Mouse (Mus musculus) limb, embryonic 12.5 days (tissue): ENCODE data around the gene 5330417C22Rik. TPM values are rescaled to one million over a fixed set of nuclear protein-coding genes. Genes with fewer than 3 reads are reported as not detected.
"Not testable (repeated sequence)": the region's sequence is repeated elsewhere in the genome, so short reads cannot be mapped to it uniquely, and the experiment has no call there.

Experiments
- ATAC-seq: fragments of 200-750 bp; cut with Nextera tagmentation; 2 replicates; pipeline ENCODE4 v1.8.0; 2017; ENCODE audit warnings: low read depth, moderate TSS enrichment; ENCODE audit not compliant: insufficient number of reproducible peaks, insufficient read depth, low FRiP score, low TSS enrichment
- H3K27ac ChIP-seq: fragments of 300-500 bp; sonication (generic); 2 replicates; pipeline ENCODE4 v1.5.1; 2016; ENCODE audit warnings: mild to moderate bottlenecking, moderate library complexity
- H3K27me3 ChIP-seq: fragments of 300-500 bp; sonication (generic); 2 replicates; pipeline ENCODE4 v1.6.1; 2016; ENCODE audit warnings: mild to moderate bottlenecking, moderate library complexity
- H3K36me3 ChIP-seq: fragments of 300-500 bp; sonication (generic); 2 replicates; pipeline ENCODE4 v1.6.1; 2016; ENCODE audit warnings: mild to moderate bottlenecking, moderate library complexity
- H3K4me1 ChIP-seq: fragments of 300-500 bp; sonication (generic); replicated peaks from 2 replicates; pipeline ENCODE4 v1.6.1; 2016
- H3K4me2 ChIP-seq: fragments of 300-500 bp; sonication (generic); 2 replicates; pipeline ENCODE4 v1.6.1; 2016; ENCODE audit warnings: mild to moderate bottlenecking, moderate library complexity
- H3K4me3 ChIP-seq: fragments of 300-500 bp; sonication (generic); replicated peaks from 2 replicates; pipeline ENCODE4 v1.5.1; 2016; ENCODE audit warnings: mild to moderate bottlenecking
- H3K9ac ChIP-seq: fragments of 300-500 bp; sonication (generic); replicated peaks from 2 replicates; pipeline ENCODE4 v1.6.1; 2016; ENCODE audit warnings: mild to moderate bottlenecking, moderate library complexity
- H3K9me3 ChIP-seq: fragments of 300-500 bp; sonication (generic); 2 replicates; pipeline ENCODE4 v1.6.1; 2016; ENCODE audit warnings: mild to moderate bottlenecking, moderate library complexity
- WGBS: fragments of 180-500 bp; shearing (Covaris S2); methylation state at CpG from one replicate; pipeline ENCODE4 v1.1.7; 2016; 5-methylcytosine and 5-hydroxymethylcytosine counted together
- polyA plus RNA-seq: library from polyadenylated mRNA; unstranded; fragments of >200 nt; fragmentation: Nextera tagmentation; extraction: Ambion mirVana; gene quantifications from 2 replicates; pipeline ENCODE4 v1.2.1, GENCODE M21; 2016

5330417C22Rik gene
- polyA plus RNA-seq: 0.21 and 0.29 TPM in 2 replicates

DNA sequence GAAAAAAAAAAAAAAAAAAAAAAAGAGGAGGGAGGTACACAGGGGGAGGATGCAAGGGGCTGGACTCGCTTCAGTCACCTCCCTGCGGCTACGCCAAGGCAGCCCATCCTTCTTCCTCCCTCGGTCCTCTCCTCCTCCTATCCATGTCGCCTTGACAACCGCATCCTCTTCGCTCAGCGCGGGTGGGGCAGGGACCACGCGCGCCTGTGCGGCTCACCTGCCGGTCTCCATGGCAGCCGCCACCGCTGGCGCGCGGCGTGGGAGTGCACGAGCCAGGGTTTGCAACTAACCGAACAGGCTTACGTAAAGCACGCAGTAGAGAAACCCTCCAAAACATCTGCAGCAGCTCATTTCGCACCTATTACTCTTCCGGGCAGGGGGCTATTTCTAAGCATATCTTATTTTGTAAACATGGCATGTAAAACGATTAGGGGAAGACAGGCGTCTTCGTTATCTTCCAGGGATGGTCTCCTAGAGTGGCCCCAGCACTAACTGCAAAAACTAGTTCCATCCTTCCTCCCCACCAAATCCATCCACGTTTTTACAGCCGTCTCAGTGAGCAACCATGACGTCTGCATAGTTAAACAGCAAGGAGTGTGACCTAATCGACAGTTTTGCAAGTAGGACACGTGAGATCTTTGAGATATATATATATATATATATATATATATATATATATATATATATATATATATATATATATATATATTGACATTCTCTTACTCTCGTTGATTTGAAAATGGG lies at the start of gene 5330417C22Rik:
Gene 5330417C22Rik, minus strand, starts transcription at position 20 of the 744 bp plus-strand sequence.
- Histone ChIP-seq H3K4me3 (peak within 1 kb of the TSS; percentile 50), H3K4me2 (peak within 1 kb of the TSS; percentile 92), H3K9me3 (no peaks in the 10 kb centered on the region), H3K4me1 (peaks cover 10% of the 10 kb centered on the region), H3K36me3 (no peaks in the 10 kb centered on the region), H3K27me3 (peaks cover 28% of the 10 kb centered on the region), H3K9ac (no peak within 1 kb of the TSS; the same call in 1 of the 2 replicates), H3K27ac (no peak within 1 kb of the TSS)
- 1% methylated on average over 35 of the region's 35 CpGs for WGBS
- peak; percentile 63; the same call in 1 of the 2 replicates for ATAC-seq

DNA sequence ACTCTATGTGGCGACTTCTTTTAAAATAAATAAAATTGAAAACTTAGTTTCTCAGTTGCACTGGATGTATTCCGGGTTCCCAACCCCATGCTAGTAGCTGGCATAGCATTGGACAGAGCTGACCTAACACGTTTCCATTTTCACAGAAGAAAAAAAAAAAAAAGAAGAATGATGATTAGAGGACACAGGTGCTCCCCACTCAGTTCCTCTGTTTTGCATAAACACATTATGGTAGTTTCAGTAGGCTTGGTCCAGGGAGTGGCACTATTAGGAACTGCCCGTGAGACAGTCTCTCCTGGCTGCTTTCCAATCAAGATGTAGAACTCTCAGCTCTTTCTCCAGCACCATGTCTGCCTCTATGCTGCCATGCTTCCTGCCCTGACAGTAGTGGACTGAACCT lies 48.2 kb upstream of the 5330417C22Rik start:
- WGBS: 82% methylated on average over 4 of the region's 4 CpGs
- ATAC-seq: no peak
- no peak overlapping the region for H3K4me3 ChIP-seq

DNA sequence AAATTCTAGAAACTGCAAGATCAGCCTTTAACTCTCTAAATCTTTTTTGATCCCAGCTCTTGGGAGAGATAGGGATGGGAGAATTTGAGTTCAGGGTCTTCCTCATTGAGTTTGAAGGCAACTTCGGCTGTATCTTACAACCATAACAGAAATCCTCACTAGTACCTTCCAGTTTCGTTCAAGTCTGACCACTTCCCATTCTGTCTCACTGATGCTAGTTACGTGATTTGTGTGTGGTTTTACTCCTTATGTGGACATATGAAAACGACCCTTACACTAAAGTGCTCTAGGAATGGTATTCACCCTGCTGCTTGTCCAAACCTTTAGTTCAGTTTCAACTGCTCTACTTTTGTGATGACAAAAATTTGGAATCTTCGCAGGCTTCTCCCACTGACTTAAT lies 37.7 kb upstream of the 5330417C22Rik start:
- H3K4me1 ChIP-seq: peaks cover 10% of the 10 kb centered on the region
- no peak for ATAC-seq
- 93% methylated on average over 5 of the region's 5 CpGs for WGBS
- H3K4me3 ChIP-seq: no peak overlapping the region
- H3K36me3 ChIP-seq: peaks cover 20% of the 10 kb centered on the region
- no peaks in the 10 kb centered on the region for H3K27me3 ChIP-seq
- no peak overlapping the region for H3K9ac ChIP-seq
- H3K27ac ChIP-seq: no peak overlapping the region
- no peaks in the 10 kb centered on the region for H3K9me3 ChIP-seq
- no peak overlapping the region for H3K4me2 ChIP-seq

More for the DNA sequence above, 48.2 kb upstream of the 5330417C22Rik start:
- no peak overlapping the region for H3K9ac ChIP-seq
- H3K27ac ChIP-seq: no peak overlapping the region
- H3K36me3 ChIP-seq: peaks cover 10% of the 10 kb centered on the region
- no peaks in the 10 kb centered on the region for H3K9me3 ChIP-seq
- H3K4me2 ChIP-seq: no peak overlapping the region
- H3K4me1 ChIP-seq: no peaks in the 10 kb centered on the region
- H3K27me3 ChIP-seq: no peaks in the 10 kb centered on the region

- 50% methylated on average over 18 of the region's 18 CpGs for WGBS
- Histone ChIP-seq H3K4me3 (peak overlapping the region; percentile 66), H3K27me3 (no peaks in the 10 kb centered on the region), H3K9me3 (no peaks in the 10 kb centered on the region), H3K4me2 (peak overlapping the region; percentile 81), H3K27ac (peak overlapping the region; percentile 53; the same call in 1 of the 2 replicates), H3K4me1 (peaks cover 10% of the 10 kb centered on the region), H3K9ac (peak overlapping the region; percentile 76), H3K36me3 (0 out of 2 replicates have a peak, but pooled peaks cover 6% of the 10 kb centered on the region)
- no peak for ATAC-seq
Measured at GRCm38 (mm10) chr3:108572309-108573010, 36.1 kb upstream of the 5330417C22Rik start.

DNA sequence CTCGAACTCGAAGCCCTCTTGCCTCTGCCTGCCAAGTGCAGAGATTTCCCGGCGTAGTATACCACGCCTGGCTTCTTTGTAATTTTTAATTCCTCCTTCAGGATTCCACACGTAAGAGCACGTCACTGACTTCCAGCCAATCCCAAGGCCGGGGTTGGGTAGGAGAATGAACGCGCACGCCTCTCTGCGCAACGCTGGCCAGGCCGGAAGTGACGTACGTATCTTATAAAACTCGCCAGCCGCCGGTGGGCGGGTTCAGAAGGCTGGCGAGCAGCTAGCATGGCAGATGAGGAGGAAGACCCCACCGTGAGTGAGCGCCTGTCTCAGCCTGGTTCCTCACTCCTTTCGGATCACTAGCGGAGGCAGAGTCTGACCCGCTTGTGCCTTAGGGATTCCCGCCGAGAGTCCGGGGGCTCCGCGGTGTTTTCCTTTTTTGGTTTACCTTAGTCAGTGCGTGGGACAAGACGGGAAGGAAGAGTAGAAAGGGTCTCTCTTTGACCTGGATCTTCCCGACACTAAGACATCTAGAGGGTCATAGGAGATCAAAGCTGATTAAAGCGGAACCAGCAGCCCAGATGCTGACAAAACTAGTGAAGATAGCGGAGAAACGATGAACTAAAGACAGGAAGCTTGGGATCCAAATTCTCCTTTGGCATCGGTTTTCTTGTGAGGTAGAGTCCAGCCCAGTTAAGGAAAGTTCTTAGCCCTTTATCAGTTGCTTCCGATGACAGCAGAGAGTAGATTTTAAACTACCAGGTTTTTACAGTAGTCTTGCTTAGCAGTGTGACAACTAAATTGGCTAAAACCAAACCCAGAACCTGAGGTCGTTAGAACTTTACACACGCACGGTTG lies 35.3 kb upstream of the 5330417C22Rik start, which contains the start of gene Taf13:
Gene Taf13, plus strand, starts transcription at position 256 of the 852 bp plus-strand sequence.
- peak within 1 kb of the TSS; percentile 64 for H3K27ac ChIP-seq
- no peaks in the 10 kb centered on the region for H3K36me3 ChIP-seq
- peak within 1 kb of the TSS; percentile 66 for H3K4me3 ChIP-seq
- H3K27me3 ChIP-seq: no peaks in the 10 kb centered on the region
- H3K4me2 ChIP-seq: peak within 1 kb of the TSS; percentile 81
- WGBS: under 1% methylated on average over 42 of the region's 42 CpGs
- peak; percentile 94 for ATAC-seq
- H3K4me1 ChIP-seq: peaks cover 10% of the 10 kb centered on the region
- no peaks in the 10 kb centered on the region for H3K9me3 ChIP-seq
- peak within 1 kb of the TSS; percentile 76 for H3K9ac ChIP-seq

GRCm38 (mm10) chr3:108570813-108571212 lies 34.5 kb upstream of the 5330417C22Rik start:
- WGBS: 87% methylated on average over 14 of the region's 14 CpGs
- H3K36me3 ChIP-seq: no peaks in the 10 kb centered on the region
- H3K4me1 ChIP-seq: peaks cover 10% of the 10 kb centered on the region
- H3K4me2 ChIP-seq: peak overlapping the region; percentile 81
- ATAC-seq: no peak
- H3K27ac ChIP-seq: no peak overlapping the region
- no peaks in the 10 kb centered on the region for H3K27me3 ChIP-seq
- H3K9ac ChIP-seq: no peak overlapping the region
- no peaks in the 10 kb centered on the region for H3K9me3 ChIP-seq
- H3K4me3 ChIP-seq: peak overlapping the region; percentile 66; the same call in 1 of the 2 replicates

- WGBS: 59% methylated on average over 3 of the region's 3 CpGs
- ATAC-seq, H3K36me3 ChIP-seq, H3K27me3 ChIP-seq, H3K9ac ChIP-seq, H3K9me3 ChIP-seq, H3K4me3 ChIP-seq, H3K4me2 ChIP-seq, H3K27ac ChIP-seq: not testable (repeated sequence)
- H3K4me1 ChIP-seq: peaks cover 10% of the 10 kb centered on the region
Measured at GRCm38 (mm10) chr3:108569636-108570035, 33.3 kb upstream of the 5330417C22Rik start.

DNA sequence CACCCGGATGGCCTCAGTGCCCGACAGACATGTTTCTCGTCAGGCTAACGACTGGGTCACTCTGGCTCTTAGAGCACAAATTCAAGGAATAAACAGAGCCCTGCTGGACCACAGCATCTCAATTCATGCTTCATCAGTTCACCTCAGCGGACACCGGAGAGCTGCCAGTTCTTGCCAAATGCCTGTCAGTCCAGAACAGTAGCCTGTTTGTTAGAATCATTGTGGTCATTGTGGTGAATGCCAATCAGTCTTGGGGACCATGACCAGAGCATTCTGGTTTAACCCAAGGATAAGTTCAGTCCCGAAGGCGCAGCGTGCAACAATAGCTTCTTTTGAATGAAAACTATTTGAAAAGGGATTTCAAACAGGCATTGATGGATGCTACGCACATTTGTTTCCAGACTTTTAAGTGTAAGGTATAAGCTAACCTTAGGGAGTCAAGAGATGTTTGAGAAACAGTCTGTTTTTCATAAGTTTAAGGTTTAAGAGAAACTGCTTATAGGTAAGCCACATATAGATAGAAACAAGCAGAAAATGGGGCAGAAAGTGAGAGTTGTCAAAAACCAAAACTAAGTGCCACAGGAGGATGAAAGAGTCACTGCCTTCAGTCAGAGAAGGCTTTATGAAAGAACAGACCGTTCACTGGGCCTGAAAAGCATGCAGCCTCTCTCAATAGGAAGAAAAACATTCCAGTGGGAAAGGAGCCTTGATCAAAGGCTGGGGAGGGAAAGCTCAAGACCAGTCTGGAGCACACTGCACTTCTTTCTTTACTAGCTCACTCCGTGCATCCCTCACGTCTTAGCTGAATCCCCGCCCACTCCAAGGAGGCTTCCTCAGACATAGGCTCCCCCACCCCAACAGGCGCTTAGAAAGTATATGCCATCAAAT lies 31.9 kb upstream of the 5330417C22Rik start:
- peaks cover 11% of the 10 kb centered on the region for H3K4me1 ChIP-seq
- H3K9ac ChIP-seq: no peak overlapping the region
- H3K27ac ChIP-seq: 0 out of 2 replicates have a peak overlapping the region, but pooled peaks have one; percentile 0
- 63% methylated on average over 15 of the region's 15 CpGs for WGBS
- no peak for ATAC-seq
- H3K9me3 ChIP-seq: no peaks in the 10 kb centered on the region
- H3K4me3 ChIP-seq: no peak overlapping the region
- H3K4me2 ChIP-seq: no peak overlapping the region
- no peaks in the 10 kb centered on the region for H3K36me3 ChIP-seq
- no peaks in the 10 kb centered on the region for H3K27me3 ChIP-seq

GRCm38 (mm10) chr3:108563309-108563708 lies 27.0 kb upstream of the 5330417C22Rik start:
- peaks cover 20% of the 10 kb centered on the region for H3K36me3 ChIP-seq
- H3K4me2 ChIP-seq: peak overlapping the region; percentile 73
- H3K9me3 ChIP-seq: no peaks in the 10 kb centered on the region
- peak overlapping the region; percentile 79 for H3K4me3 ChIP-seq
- H3K4me1 ChIP-seq: peaks cover 10% of the 10 kb centered on the region
- peak overlapping the region; percentile 89 for H3K27ac ChIP-seq
- no peaks in the 10 kb centered on the region for H3K27me3 ChIP-seq
- H3K9ac ChIP-seq: 0 out of 2 replicates have a peak overlapping the region, but pooled peaks have one; percentile 31
- 8% methylated on average over 4 of the region's 4 CpGs for WGBS
- no peak for ATAC-seq

DNA sequence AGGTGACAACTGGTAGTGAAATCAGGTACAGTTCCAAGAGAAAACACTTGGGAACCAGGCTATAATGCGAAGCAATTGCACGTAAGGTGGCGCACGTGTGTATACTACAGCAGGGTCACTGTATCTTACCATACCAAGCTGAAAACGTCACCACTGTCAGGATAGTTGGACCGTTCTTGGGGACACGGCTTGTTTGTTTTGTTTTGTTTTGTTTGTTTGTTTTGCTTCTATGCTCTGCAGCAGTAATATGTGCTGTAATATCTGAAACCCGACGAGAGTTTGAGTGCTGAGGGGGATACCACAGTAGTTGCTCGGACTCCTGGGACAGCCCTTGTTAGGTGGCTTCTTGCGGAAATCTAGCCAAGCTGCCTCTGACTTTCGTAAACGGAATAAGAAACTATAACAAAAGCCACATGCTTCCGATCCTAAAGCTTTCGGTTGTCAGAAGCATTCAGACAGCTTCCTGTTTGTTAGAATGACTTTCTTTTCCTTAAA lies 26.5 kb upstream of the 5330417C22Rik start:
- WGBS: 9% methylated on average over 15 of the region's 15 CpGs
- Histone ChIP-seq H3K27me3 (no peaks in the 10 kb centered on the region), H3K9ac (0 out of 2 replicates have a peak overlapping the region, but pooled peaks have one; percentile 31), H3K4me3 (peak overlapping the region; percentile 79), H3K27ac (peak overlapping the region; percentile 89), H3K9me3 (no peaks in the 10 kb centered on the region), H3K4me1 (peaks cover 10% of the 10 kb centered on the region), H3K4me2 (peak overlapping the region; percentile 73), H3K36me3 (peaks cover 25% of the 10 kb centered on the region)
- peak; percentile 56; the same call in 1 of the 2 replicates for ATAC-seq
